Mouse (Mus musculus): ENCODE results near the gene Stk39. TPM values are rescaled to one million over a fixed set of nuclear protein-coding genes. Genes with fewer than 3 reads are reported as not detected.

Gene Stk39
- polyA plus RNA-seq, 1 experiment from 2014 or later, result 18.3 TPM

DNA sequence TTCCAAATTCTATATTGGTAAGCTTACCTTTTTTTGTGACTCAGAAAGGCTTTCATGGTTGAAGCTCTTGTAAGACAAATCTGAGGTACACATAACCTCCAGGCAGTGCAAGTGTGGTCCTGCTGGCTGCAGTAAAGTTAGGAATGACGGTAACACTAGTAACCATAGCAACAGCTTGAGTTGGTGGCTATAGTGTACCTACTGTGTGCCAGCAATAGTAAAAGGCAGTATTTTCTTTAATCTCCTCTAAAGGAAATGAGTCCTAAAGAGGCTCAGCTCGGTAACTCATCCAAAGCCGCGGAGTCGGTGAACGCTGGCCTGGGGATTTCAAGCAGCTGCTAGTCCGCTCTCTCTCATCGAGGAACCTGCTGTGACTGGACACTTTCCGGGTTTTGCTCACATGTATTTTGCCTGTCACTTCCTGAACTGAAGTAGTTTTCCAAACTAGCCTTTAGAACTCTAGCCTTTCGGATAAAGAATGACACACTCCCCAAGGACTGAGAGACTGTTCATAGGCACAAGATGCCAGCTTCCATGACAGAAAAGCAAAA lies 85.7 kb downstream of the Stk39 start:
- Histone ChIP-seq H3K4me2 (ENCODE audit: low read length) (no peak overlapping the region), H3K9ac (ENCODE audit: low read length) (no peak overlapping the region), H3K36me3 (ENCODE audit: control insufficient read depth, insufficient read depth, low read length) (peaks cover 13% of the 10 kb centered on the region; the same call in 1 of the 2 replicates), H3K27me3 (replicated peaks; ENCODE audit: control insufficient read depth, insufficient read depth, low read length) (no peaks in the 10 kb centered on the region), H3K4me1 (replicated peaks; ENCODE audit: control insufficient read depth, insufficient read depth, low read length) (peaks cover 7% of the 10 kb centered on the region), H3K27ac (ENCODE audit: low read depth) (peak overlapping the region; percentile 9; the same call in 1 of the 2 replicates), H3K4me3 (ENCODE audit: low read depth, low read length) (no peak overlapping the region), H3K9me3 (ENCODE audit: control insufficient read depth, low read length) (no peaks in the 10 kb centered on the region)
- ATAC-seq (replicated peaks; ENCODE audit: low FRiP score, low TSS enrichment, low read depth) (no peak), DNase-seq (ENCODE audit: low spot score) (no peak)
- WGBS, result 80% methylated on average over 10 of the region's 10 CpGs

DNA sequence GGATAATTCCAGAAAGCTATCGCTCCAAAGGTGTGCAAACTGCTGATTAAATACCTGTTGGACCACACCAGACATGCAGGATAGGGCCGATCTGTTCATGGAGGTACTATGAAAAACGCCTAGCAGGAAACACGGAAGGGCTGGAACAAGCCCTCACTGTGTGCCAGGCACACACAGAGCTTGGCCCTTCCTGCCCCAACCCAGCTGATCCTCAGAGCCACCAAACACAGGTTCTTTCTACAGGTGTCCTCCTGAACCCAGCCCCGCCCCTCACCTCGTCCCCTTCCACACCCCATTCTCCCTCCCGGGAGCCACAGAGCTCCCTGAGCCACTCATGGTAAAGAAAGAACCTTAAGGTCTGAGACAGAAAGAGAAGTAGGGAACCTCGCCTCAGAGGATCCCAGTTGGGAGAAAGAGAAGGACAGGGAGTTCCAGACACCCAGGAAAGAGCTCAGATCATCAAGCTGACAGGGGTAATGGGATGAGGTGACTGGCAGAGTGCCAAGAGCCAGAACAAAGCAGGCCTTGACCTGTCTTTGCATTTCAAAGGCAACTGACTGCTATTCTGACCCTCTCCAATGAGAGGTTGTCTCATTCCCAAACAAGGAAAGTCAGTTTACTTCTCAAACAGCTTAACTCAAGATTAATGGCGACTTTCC lies 86.3 kb downstream of the Stk39 start:
- DNase-seq (ENCODE audit: low spot score) (no peak), ATAC-seq (replicated peaks; ENCODE audit: low FRiP score, low TSS enrichment, low read depth) (peak; percentile 40; the same call in 1 of the 2 replicates)
- Histone ChIP-seq H3K36me3 (ENCODE audit: control insufficient read depth, insufficient read depth, low read length) (peaks cover 11% of the 10 kb centered on the region; the same call in 1 of the 2 replicates), H3K27ac (ENCODE audit: low read depth) (peak overlapping the region; percentile 9; the same call in 1 of the 2 replicates), H3K4me2 (ENCODE audit: low read length) (no peak overlapping the region), H3K4me1 (replicated peaks; ENCODE audit: control insufficient read depth, insufficient read depth, low read length) (peaks cover 10% of the 10 kb centered on the region), H3K4me3 (ENCODE audit: low read depth, low read length) (no peak overlapping the region), H3K9ac (ENCODE audit: low read length) (no peak overlapping the region), H3K27me3 (replicated peaks; ENCODE audit: control insufficient read depth, insufficient read depth, low read length) (no peaks in the 10 kb centered on the region), H3K9me3 (ENCODE audit: control insufficient read depth, low read length) (no peaks in the 10 kb centered on the region)
- WGBS, result 73% methylated on average over 9 of the region's 9 CpGs

DNA sequence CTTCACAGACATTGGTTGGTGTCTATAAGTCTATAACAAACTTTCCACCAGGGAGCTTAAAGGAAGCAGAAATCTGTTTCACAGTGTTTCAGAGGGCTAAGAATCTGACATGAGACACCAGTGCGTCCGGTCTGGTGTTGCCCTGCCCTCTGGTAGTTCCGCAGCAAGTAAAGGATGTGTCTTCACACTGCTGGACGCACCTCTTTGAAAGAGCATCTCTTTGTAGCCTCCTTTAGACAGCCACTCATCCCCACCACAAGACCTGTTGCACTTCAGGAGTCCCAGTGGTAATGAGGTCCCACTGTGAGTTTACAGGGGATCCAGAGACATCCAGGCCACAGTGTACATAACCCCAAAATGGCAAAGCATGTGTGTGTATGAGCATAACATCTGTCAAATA lies 88.1 kb downstream of the Stk39 start:
- no peak for DNase-seq (ENCODE audit: low spot score)
- 88% methylated on average over 4 of the region's 4 CpGs for WGBS
- Histone ChIP-seq H3K27me3 (replicated peaks; ENCODE audit: control insufficient read depth, insufficient read depth, low read length) (no peaks in the 10 kb centered on the region), H3K4me1 (replicated peaks; ENCODE audit: control insufficient read depth, insufficient read depth, low read length) (peaks cover 24% of the 10 kb centered on the region), H3K9me3 (ENCODE audit: control insufficient read depth, low read length) (no peaks in the 10 kb centered on the region), H3K4me2 (ENCODE audit: low read length) (no peak overlapping the region), H3K9ac (ENCODE audit: low read length) (no peak overlapping the region), H3K27ac (ENCODE audit: low read depth) (no peak overlapping the region), H3K36me3 (ENCODE audit: control insufficient read depth, insufficient read depth, low read length) (no peaks in the 10 kb centered on the region), H3K4me3 (ENCODE audit: low read depth, low read length) (no peak overlapping the region)
- ATAC-seq (replicated peaks; ENCODE audit: low FRiP score, low TSS enrichment, low read depth), result no peak

DNA sequence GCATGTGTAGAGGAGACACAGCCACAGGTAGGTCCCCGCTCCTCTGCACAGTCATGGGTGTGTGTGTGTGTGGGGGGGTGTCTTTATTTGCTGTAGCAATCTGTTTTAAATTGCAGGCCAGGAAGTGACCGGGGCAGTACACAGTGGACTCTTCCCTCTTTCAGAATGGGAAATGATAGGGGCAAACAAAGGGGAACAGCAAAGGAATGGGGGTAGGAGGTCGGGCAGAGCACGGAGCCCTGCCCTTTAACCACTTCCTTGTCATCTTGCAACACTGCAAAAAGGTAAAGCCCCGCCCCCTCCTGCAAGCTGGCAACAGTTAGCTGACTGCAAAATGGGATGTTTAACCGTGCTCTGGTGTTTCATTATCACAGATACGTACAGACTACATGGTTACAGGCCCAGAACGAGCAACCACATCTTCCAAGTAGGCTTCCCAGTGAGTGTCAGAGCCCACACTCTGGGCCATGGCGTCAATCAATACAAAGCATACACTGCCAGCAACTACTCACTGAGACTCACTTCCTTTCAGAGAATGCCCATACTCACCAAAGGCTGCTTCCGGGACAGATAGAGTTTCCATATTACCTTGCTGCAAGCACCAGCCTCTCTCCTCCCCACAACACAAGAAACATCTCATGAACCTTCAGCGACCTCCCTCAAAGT lies 89.5 kb downstream of the Stk39 start:
- no peak overlapping the region for H3K9ac ChIP-seq (ENCODE audit: low read length)
- 62% methylated on average over 11 of the region's 11 CpGs for WGBS
- ATAC-seq (replicated peaks; ENCODE audit: low FRiP score, low TSS enrichment, low read depth) (peak; percentile 33), DNase-seq (ENCODE audit: low spot score) (no peak)
- H3K27me3 ChIP-seq (replicated peaks; ENCODE audit: control insufficient read depth, insufficient read depth, low read length), result no peaks in the 10 kb centered on the region
- no peak overlapping the region for H3K4me3 ChIP-seq (ENCODE audit: low read depth, low read length)
- no peak overlapping the region for H3K4me2 ChIP-seq (ENCODE audit: low read length)
- no peak overlapping the region for H3K27ac ChIP-seq (ENCODE audit: low read depth)
- H3K36me3 ChIP-seq (ENCODE audit: control insufficient read depth, insufficient read depth, low read length), result no peaks in the 10 kb centered on the region
- peaks cover 25% of the 10 kb centered on the region for H3K4me1 ChIP-seq (replicated peaks; ENCODE audit: control insufficient read depth, insufficient read depth, low read length)
- no peaks in the 10 kb centered on the region for H3K9me3 ChIP-seq (ENCODE audit: control insufficient read depth, low read length)

DNA sequence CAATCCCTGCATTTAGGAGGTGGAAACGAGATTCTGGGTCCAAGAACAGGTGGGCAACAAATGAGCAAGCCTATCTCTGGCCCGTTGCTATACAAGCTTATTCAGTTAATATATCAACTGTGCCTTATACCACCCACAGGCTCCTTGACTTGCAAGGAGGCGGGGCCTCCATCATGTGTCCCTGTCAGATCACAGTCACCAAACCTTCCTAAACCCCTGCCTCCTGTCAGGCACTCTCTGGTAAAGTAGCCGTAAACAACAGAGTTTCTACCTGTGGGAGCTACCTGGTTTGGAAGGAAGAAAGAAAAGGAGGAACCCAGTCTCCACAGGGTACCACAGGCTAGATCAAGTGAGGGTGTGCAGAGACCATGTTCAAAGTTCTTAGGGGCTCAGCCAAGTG lies 90.2 kb downstream of the Stk39 start:
- WGBS, result 75% methylated on average over 4 of the region's 4 CpGs
- H3K36me3 ChIP-seq (ENCODE audit: control insufficient read depth, insufficient read depth, low read length), result no peaks in the 10 kb centered on the region
- H3K4me2 ChIP-seq (ENCODE audit: low read length), result no peak overlapping the region
- H3K4me1 ChIP-seq (replicated peaks; ENCODE audit: control insufficient read depth, insufficient read depth, low read length), result peaks cover 25% of the 10 kb centered on the region
- no peak overlapping the region for H3K27ac ChIP-seq (ENCODE audit: low read depth)
- H3K27me3 ChIP-seq (replicated peaks; ENCODE audit: control insufficient read depth, insufficient read depth, low read length), result no peaks in the 10 kb centered on the region
- no peak overlapping the region for H3K4me3 ChIP-seq (ENCODE audit: low read depth, low read length)
- no peaks in the 10 kb centered on the region for H3K9me3 ChIP-seq (ENCODE audit: control insufficient read depth, low read length)
- DNase-seq (ENCODE audit: low spot score) (no peak), ATAC-seq (replicated peaks; ENCODE audit: low FRiP score, low TSS enrichment, low read depth) (no peak)
- no peak overlapping the region for H3K9ac ChIP-seq (ENCODE audit: low read length)

DNA sequence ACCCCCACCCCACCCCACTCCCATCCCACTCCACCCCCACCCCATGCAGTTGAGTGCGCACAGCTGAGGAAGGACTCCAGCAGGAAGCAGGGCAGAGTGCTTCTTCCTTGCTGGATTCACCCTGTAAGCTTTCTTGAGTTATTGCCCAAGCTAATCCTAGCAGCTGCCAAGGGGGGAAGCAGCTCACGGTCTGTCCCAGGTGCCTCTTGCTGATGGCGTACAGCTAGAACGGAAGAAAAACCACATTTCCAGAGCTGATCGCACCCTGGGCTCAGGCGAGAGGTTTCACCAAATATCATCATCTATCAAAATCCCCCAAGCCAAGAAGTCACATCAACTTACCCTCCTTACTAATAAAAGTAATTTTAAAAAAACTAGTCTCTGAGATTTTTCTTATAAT lies 90.9 kb downstream of the Stk39 start:
- ATAC-seq (replicated peaks; ENCODE audit: low FRiP score, low TSS enrichment, low read depth), result 0 out of 2 replicates have a peak, but pooled peaks have one; percentile 20
- Histone ChIP-seq H3K36me3 (ENCODE audit: control insufficient read depth, insufficient read depth, low read length) (no peaks in the 10 kb centered on the region), H3K27me3 (replicated peaks; ENCODE audit: control insufficient read depth, insufficient read depth, low read length) (no peaks in the 10 kb centered on the region), H3K4me3 (ENCODE audit: low read depth, low read length) (no peak overlapping the region), H3K9ac (ENCODE audit: low read length) (no peak overlapping the region), H3K4me2 (ENCODE audit: low read length) (no peak overlapping the region), H3K4me1 (replicated peaks; ENCODE audit: control insufficient read depth, insufficient read depth, low read length) (peaks cover 25% of the 10 kb centered on the region), H3K27ac (ENCODE audit: low read depth) (no peak overlapping the region), H3K9me3 (ENCODE audit: control insufficient read depth, low read length) (no peaks in the 10 kb centered on the region)
- no peak for DNase-seq (ENCODE audit: low spot score)
- WGBS, result 26% methylated on average over 6 of the region's 6 CpGs

DNA sequence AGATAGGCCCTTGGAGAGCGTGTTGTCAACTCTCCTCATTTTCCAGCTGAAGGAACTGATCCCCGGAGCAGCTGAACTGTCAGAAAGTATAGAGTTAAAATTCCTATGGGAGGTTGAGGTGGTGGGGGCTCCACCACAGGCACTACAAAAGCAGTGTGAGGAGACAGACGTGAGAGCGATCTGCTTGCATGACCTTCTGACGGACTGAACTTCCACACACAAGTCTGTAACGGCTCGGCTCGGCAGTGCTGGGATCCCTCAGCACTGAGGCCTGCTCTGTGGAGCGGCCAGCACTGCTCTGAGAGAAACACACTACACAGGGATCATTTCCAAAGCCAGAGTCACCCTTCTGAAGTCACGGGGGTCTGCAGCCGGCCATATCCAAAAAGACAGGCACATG lies 92.4 kb downstream of the Stk39 start:
- Histone ChIP-seq H3K36me3 (ENCODE audit: control insufficient read depth, insufficient read depth, low read length) (no peaks in the 10 kb centered on the region), H3K4me2 (ENCODE audit: low read length) (no peak overlapping the region), H3K9me3 (ENCODE audit: control insufficient read depth, low read length) (no peaks in the 10 kb centered on the region), H3K4me3 (ENCODE audit: low read depth, low read length) (no peak overlapping the region), H3K4me1 (replicated peaks; ENCODE audit: control insufficient read depth, insufficient read depth, low read length) (peaks cover 25% of the 10 kb centered on the region), H3K9ac (ENCODE audit: low read length) (no peak overlapping the region), H3K27me3 (replicated peaks; ENCODE audit: control insufficient read depth, insufficient read depth, low read length) (no peaks in the 10 kb centered on the region), H3K27ac (ENCODE audit: low read depth) (no peak overlapping the region)
- ATAC-seq (replicated peaks; ENCODE audit: low FRiP score, low TSS enrichment, low read depth) (no peak), DNase-seq (ENCODE audit: low spot score) (no peak)
- 39% methylated on average over 11 of the region's 11 CpGs for WGBS

DNA sequence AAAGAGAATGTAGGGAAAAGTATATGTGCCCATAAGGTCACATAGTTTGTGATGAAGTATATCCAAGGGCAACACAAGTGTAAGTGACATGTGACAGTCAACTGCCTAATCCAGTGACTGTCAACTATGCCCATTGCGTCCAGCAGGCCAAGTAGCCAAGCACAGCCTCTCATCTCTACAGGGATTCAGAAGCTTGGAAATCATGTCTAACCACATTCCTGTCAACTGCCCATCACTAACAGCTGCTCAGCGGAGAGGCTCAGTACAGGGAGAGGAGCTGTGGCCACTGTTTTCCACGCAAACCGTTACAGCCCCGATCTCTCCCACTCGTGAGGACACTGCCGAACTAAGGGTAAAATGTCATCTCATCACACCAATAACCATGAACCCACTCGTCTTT lies 93.7 kb downstream of the Stk39 start:
- no peak for DNase-seq (ENCODE audit: low spot score)
- no peak overlapping the region for H3K4me2 ChIP-seq (ENCODE audit: low read length)
- H3K9ac ChIP-seq (ENCODE audit: low read length), result no peak overlapping the region
- H3K9me3 ChIP-seq (ENCODE audit: control insufficient read depth, low read length), result no peaks in the 10 kb centered on the region
- no peak overlapping the region for H3K4me3 ChIP-seq (ENCODE audit: low read depth, low read length)
- no peak overlapping the region for H3K27ac ChIP-seq (ENCODE audit: low read depth)
- H3K36me3 ChIP-seq (ENCODE audit: control insufficient read depth, insufficient read depth, low read length), result no peaks in the 10 kb centered on the region
- no peak for ATAC-seq (replicated peaks; ENCODE audit: low FRiP score, low TSS enrichment, low read depth)
- 90% methylated on average over 8 of the region's 8 CpGs for WGBS
- H3K4me1 ChIP-seq (replicated peaks; ENCODE audit: control insufficient read depth, insufficient read depth, low read length), result peaks cover 25% of the 10 kb centered on the region
- no peaks in the 10 kb centered on the region for H3K27me3 ChIP-seq (replicated peaks; ENCODE audit: control insufficient read depth, insufficient read depth, low read length)

All from intestine, embryonic 14.5 days (tissue).